Mouse (Mus musculus) small intestine, adult 2 months (tissue): Measurements from ENCODE around the gene Usp8.

Experiments used
- CTCF ChIP-seq: fragments of 200-500 bp; IDR thresholded peaks from 2 replicates; pipeline ENCODE4 v1.5.1; 2012; ENCODE audit warnings: low read depth, mild to moderate bottlenecking, control low read depth, inconsistent platforms, low read length, moderate library complexity, mixed read lengths; ENCODE audit not compliant: insufficient replicate concordance, insufficient read length; ENCODE audit errors: extremely low read depth
- POLR2A ChIP-seq: fragments of 200-500 bp; IDR thresholded peaks from 2 replicates; pipeline ENCODE4 v1.6.1; 2012; ENCODE audit warnings: low read depth, mild to moderate bottlenecking, control low read depth, inconsistent platforms, low read length, moderate library complexity

DNA sequence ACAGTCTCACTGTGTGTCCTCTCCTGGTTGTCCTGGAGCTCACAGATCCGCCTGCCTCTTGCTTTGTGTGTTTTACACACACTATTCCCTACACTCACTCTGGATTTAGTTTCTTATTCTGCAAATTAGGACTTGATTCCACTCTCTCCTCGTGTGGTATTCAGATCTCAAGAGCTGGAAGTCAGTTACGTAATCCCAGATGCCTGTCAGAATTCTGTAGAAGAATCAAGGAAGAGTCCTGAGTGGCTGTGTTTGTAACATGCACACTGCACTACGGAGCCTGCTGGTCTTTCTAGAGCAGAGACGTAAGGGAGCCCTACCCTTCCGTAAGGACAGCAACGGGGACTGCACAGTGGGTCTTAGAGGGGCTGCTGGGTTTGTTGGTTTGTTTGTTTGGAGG is 52.2 kb downstream of the Usp8 start:
- TF ChIP-seq CTCF (no peak), POLR2A (no peak)
